ENCODE assay signal across 25 mouse cellular contexts in the genomic region with DNA sequence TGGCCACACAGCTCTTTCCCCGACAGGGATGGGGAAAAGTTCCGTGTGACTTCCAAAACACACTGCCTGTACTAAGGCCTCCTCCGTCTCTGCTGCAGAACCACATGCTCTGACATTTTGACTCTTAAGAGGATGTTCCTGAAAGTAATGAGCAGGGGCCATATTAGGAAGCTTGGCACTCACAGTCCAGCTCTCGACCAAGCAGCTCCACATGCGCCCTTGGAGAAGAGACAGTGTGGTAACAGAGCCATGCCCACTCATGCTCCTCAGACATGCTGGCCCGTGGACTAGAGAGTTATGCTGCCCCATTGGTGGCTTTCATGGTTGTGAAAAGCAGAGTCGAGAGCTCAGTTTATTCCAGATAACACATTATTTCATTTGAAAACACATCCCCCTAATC. TPM values are rescaled to one million over a fixed set of nuclear protein-coding genes. Genes with fewer than 3 reads are reported as not detected.
DNase-seq lines count a peak whose midpoint lies in the region; ATAC-seq lines count a peak whose summit lies in the region.
"Had no signal": no experiment of that assay in that cellular context is flagged by ENCODE, and none has a peak within 500 bp of the region (broad histone marks: within the 10 kb centered on the region; RNA-seq: fewer than 3 reads in every experiment).

No protein-coding gene starts in this region.

- no peaks in the 10 kb centered on the region for H3K36me3 ChIP-seq in heart, embryonic 11.5 days (ENCODE audit: control insufficient read depth, insufficient read depth, low read length)
- H3K36me3 ChIP-seq in hindbrain, embryonic 13.5 days = 0 out of 2 replicates have a peak, but pooled peaks cover 3% of the 10 kb centered on the region
- H3K36me3 ChIP-seq in hindbrain, embryonic 12.5 days = no peaks in the 10 kb centered on the region
- H3K36me3 ChIP-seq: embryonic facial prominence, embryonic 13.5 days; limb, embryonic 12.5 days; liver, embryonic 15.5 days; neural tube, embryonic 13.5 days had no signal

- H3K4me1 ChIP-seq in heart, embryonic 11.5 days (ENCODE audit: control insufficient read depth, insufficient read depth, low read length) = 0 out of 2 replicates have a peak, but pooled peaks cover 3% of the 10 kb centered on the region
- peaks cover 27% of the 10 kb centered on the region for H3K4me1 ChIP-seq in hindbrain, embryonic 13.5 days (replicated peaks)
- peaks cover 20% of the 10 kb centered on the region for H3K4me1 ChIP-seq in hindbrain, embryonic 12.5 days
- H3K4me1 ChIP-seq: limb, embryonic 12.5 days; liver, embryonic 15.5 days had no signal

- DNase-seq in heart, adult 18-20 months = peak; percentile 10 to 21
- DNase-seq in ovary, postnatal 36 days (ENCODE audit: low spot score) = peak; percentile 15
- no peak for DNase-seq in ovary, adult 18-20 months (ENCODE audit: low spot score)
- DNase-seq: adrenal gland, postnatal 25 days; B cell, adult 2 months; cerebellum, adult 11-12 months; cerebellum, adult 9-11 months; kidney, adult 8-10 months; kidney, postnatal 4 days; lung, embryonic 14.5 days; lung, postnatal 14 days; retina, postnatal 1 day; right cerebral cortex, postnatal 14 days; thymus, postnatal 4 days had no signal

- no peaks in the 10 kb centered on the region for H3K9me3 ChIP-seq in heart, embryonic 11.5 days (replicated peaks; ENCODE audit: control insufficient read depth, low read length)
- H3K9me3 ChIP-seq in hindbrain, embryonic 13.5 days = no peaks in the 10 kb centered on the region
- no peaks in the 10 kb centered on the region for H3K9me3 ChIP-seq in hindbrain, embryonic 12.5 days (replicated peaks)
- H3K9me3 ChIP-seq: embryonic facial prominence, embryonic 13.5 days; limb, embryonic 12.5 days; liver, embryonic 15.5 days; neural tube, embryonic 13.5 days had no signal

- no peak overlapping the region for H3K4me2 ChIP-seq in heart, embryonic 11.5 days
- no peak overlapping the region for H3K4me2 ChIP-seq in hindbrain, embryonic 13.5 days
- H3K4me2 ChIP-seq in hindbrain, embryonic 12.5 days (replicated peaks) = no peak overlapping the region
- H3K4me2 ChIP-seq: embryonic facial prominence, embryonic 13.5 days; limb, embryonic 12.5 days; liver, embryonic 15.5 days; lung, embryonic 14.5 days; neural tube, embryonic 13.5 days had no signal

- no peak overlapping the region for H3K27ac ChIP-seq in heart, embryonic 11.5 days (ENCODE audit: low read depth, low read length)
- peak overlapping the region; percentile 35; the same call in 1 of the 2 replicates for H3K27ac ChIP-seq in hindbrain, embryonic 13.5 days
- no peak overlapping the region for H3K27ac ChIP-seq in hindbrain, embryonic 12.5 days
- H3K27ac ChIP-seq: embryonic facial prominence, embryonic 13.5 days; kidney, postnatal 0 days; limb, embryonic 12.5 days; liver, embryonic 15.5 days; neural tube, embryonic 13.5 days had no signal

- 69% methylated on average over 7 of the region's 7 CpGs for WGBS in heart, embryonic 11.5 days (ENCODE audit: insufficient replicate concordance)
- WGBS in hindbrain, embryonic 13.5 days = 91% methylated on average over 7 of the region's 7 CpGs
- WGBS in hindbrain, embryonic 12.5 days = 88% methylated on average over 7 of the region's 7 CpGs

- no peak overlapping the region for H3K4me3 ChIP-seq in heart, embryonic 11.5 days (ENCODE audit: low read depth, low read length)
- no peak overlapping the region for H3K4me3 ChIP-seq in hindbrain, embryonic 13.5 days
- H3K4me3 ChIP-seq in hindbrain, embryonic 12.5 days = no peak overlapping the region
- H3K4me3 ChIP-seq: embryonic facial prominence, embryonic 13.5 days; limb, embryonic 12.5 days; liver, embryonic 15.5 days; neural tube, embryonic 13.5 days had no signal

- H3K27me3 ChIP-seq in heart, embryonic 11.5 days (ENCODE audit: control insufficient read depth, insufficient read depth, low read length) = no peaks in the 10 kb centered on the region
- no peaks in the 10 kb centered on the region for H3K27me3 ChIP-seq in hindbrain, embryonic 13.5 days
- H3K27me3 ChIP-seq in hindbrain, embryonic 12.5 days = no peaks in the 10 kb centered on the region
- H3K27me3 ChIP-seq: embryonic facial prominence, embryonic 13.5 days; limb, embryonic 12.5 days; liver, embryonic 15.5 days; neural tube, embryonic 13.5 days had no signal

- no peak for ATAC-seq in heart, embryonic 11.5 days (replicated peaks; ENCODE audit: insufficient number of reproducible peaks, low FRiP score, low TSS enrichment)
- no peak for ATAC-seq in hindbrain, embryonic 13.5 days (ENCODE audit: low FRiP score)
- no peak for ATAC-seq in hindbrain, embryonic 12.5 days (ENCODE audit: low FRiP score)
- ATAC-seq: forebrain, embryonic 16.5 days; intestine, embryonic 16.5 days had no signal

- no peak overlapping the region for H3K9ac ChIP-seq in heart, embryonic 11.5 days (ENCODE audit: low read depth, low read length)
- H3K9ac ChIP-seq in hindbrain, embryonic 13.5 days = no peak overlapping the region
- H3K9ac ChIP-seq in hindbrain, embryonic 12.5 days = no peak overlapping the region
- H3K9ac ChIP-seq: embryonic facial prominence, embryonic 13.5 days; limb, embryonic 12.5 days; liver, embryonic 15.5 days; lung, embryonic 14.5 days; neural tube, embryonic 13.5 days had no signal

RNA-seq across cellular contexts. Expression of gene Mapk10, which starts 35.1 kb away (rescaled TPM):
- total RNA-seq in heart, adult 18-20 months (2021) = 10 to 100 TPM; 26.8 to 27.5 TPM
- 0.52 and 0.86 TPM in 2 replicates for polyA plus RNA-seq in heart, embryonic 11.5 days (2014; fragmentation: Nextera tagmentation; extraction: Ambion mirVana)
- polyA plus RNA-seq in hindbrain, embryonic 13.5 days (2015; fragmentation: Nextera tagmentation; extraction: Ambion mirVana) = 88.8 and 101 TPM in 2 replicates
- 77.6 and 91.8 TPM in 2 replicates for polyA plus RNA-seq in hindbrain, embryonic 12.5 days (2016; fragmentation: Nextera tagmentation; extraction: Ambion mirVana)
- total RNA-seq: liver, adult 2 months had no signal
- polyA plus RNA-seq: liver, adult 2 months had no signal

Comparison
In these comparisons a context has a peak if more than half of its experiments do, and no peak if none do; other contexts are left out.
1. RNA of gene Mapk10, which starts 35.1 kb away (polyA plus RNA-seq): 88.8 to 101 TPM in hindbrain, embryonic 13.5 days and 77.6 to 91.8 TPM in hindbrain, embryonic 12.5 days; 0.52 to 0.86 TPM in heart, embryonic 11.5 days; every median in the first group is over 10 times any median in the second.